ENCODE assay signal across 8 mouse cellular contexts in the genomic region with DNA sequence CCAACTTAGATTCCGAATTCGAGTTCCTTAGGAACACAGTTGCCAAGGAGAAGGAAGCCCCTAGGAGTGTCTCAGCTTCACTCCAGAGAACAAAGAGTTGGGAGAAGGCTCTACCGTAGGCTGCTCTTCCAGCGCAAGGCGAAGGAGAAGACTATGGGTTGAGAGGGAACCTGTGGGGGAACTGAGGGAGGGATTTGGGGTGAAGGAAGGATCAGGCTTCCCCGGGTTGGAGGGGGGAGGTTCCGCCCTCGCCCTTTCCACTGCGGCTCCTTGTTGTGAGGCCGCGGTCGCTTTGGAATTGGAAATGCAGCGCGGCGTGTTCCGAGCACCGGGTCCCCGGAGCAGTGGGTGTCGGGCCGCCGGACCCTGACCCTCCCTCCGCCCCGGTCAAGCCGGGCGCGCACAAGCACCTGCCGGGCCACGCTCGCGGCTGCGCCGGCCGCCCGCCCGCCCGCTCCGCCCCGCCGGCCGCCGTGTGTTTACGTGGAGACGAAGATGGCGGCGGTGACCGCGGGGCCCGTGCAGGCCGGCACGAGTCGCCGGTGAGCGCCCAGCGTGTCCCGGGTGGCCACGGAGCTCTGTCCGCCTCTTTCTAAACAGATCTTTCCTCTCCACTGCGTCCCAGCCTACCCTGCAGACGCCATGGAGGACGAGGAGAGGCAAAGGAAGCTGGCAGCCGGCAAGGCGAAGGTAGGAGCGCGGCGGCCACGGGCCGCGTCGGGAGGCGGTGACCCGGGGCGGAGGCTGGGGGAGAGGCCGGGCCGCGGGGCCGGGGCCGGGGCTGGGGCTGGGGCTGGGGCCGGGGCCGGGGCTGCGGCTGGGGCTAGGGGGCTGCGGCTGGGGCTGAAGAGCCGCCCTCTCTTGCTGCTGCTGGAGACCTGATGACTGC. TPM values are rescaled to one million over a fixed set of nuclear protein-coding genes. Genes with fewer than 3 reads are reported as not detected.
DNase-seq lines count a peak whose midpoint lies in the region.

TSS of gene Akap9 (plus strand) at position 254 of the 889 bp plus-strand sequence.

- no peaks in the 10 kb centered on the region for H3K9me3 ChIP-seq in hindbrain, embryonic 10.5 days

- under 1% methylated on average over 82 of the region's 82 CpGs for WGBS in hindbrain, embryonic 10.5 days

- no peaks in the 10 kb centered on the region for H3K27me3 ChIP-seq in hindbrain, embryonic 10.5 days (ENCODE audit: insufficient read depth, poor library complexity, severe bottlenecking)

- H3K4me1 ChIP-seq in hindbrain, embryonic 10.5 days (replicated peaks): peaks cover 40% of the 10 kb centered on the region

- H3K27ac ChIP-seq in hindbrain, embryonic 10.5 days: peak within 1 kb of the TSS; percentile 100

- peak within 1 kb of the TSS; percentile 94 for H3K4me3 ChIP-seq in hindbrain, embryonic 10.5 days

- peak; percentile 81 for DNase-seq in Muller cell, postnatal 12 days (ENCODE audit: inconsistent ontology term)
- DNase-seq in cerebellum, adult 8-10 months: peak; percentile 78
- DNase-seq in forelimb bud, embryonic 11.5 days (ENCODE audit: low read depth, low spot score): peak; percentile 47
- DNase-seq in hindbrain, embryonic 10.5 days (ENCODE audit: low spot score): peak; percentile 82
- peak; percentile 65 to 74 for DNase-seq in layer of hippocampus, postnatal 10 days (ENCODE audit: low spot score in 2 of 2)
- DNase-seq in lung, postnatal 10 days: peak; percentile 65
- peak; percentile 78 for DNase-seq in ovary, postnatal 36 days (ENCODE audit: low spot score)
- peak; percentile 65 for DNase-seq in thymus, postnatal 25 days

- H3K36me3 ChIP-seq in hindbrain, embryonic 10.5 days: peaks cover 4% of the 10 kb centered on the region; the same call in 1 of the 2 replicates

RNA-seq across cellular contexts. Expression of gene Akap9, which starts in this region (rescaled TPM):
- 122 and 125 TPM in 2 replicates for polyA plus RNA-seq in hindbrain, embryonic 10.5 days (2016; fragmentation: Nextera tagmentation; extraction: Ambion mirVana)
- 10 to 100 TPM; 82.7 to 85.8 TPM for total RNA-seq in layer of hippocampus, postnatal 10 days (2021)

Comparison
In these comparisons a context has a peak if more than half of its experiments do, and no peak if none do; other contexts are left out.
1. Peak in every context shown above with its lines: DNase-seq, H3K4me3 ChIP-seq and H3K27ac ChIP-seq.